Mouse (Mus musculus) neutrophil, adult 65 days (primary cell): ENCODE measurements around the gene Ttc7. TPM values are rescaled to one million over a fixed set of nuclear protein-coding genes. Genes with fewer than 3 reads are reported as not detected.

ENCODE experiments used
- total RNA-seq: library from RNA; stranded (reverse); gene quantifications from 2 replicates; pipeline ENCODE4 v1.2.4, GENCODE M21; 2023

Gene Ttc7
- total RNA-seq: 157 and 219 TPM in 2 replicates

GRCm38 (mm10) chr17:87282706-87283053 is at the start of gene Ttc7:
Gene Ttc7 (plus strand): TSS chr17:87282886.

DNA sequence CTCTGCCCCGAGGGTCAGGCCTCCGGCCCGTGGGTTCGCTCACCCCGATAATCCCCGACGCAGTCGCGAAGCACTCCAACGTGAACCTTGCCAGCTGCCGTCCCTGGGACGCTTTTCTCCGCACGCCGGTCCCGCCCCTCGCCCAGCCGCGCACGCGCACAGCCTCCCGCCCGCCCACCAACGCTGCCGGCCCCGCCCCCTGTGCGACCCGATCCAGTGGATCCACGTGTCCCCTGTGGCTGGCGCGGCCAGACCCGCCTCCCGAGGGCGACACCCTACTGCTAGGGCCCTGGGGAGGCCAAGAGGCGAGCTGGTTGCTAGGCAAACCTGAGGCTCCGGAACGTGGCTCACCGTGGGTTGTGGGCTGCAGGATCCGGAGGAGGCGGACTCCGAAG is 16.9 kb upstream of the Ttc7 start, which contains the start of gene Mcfd2:
Gene Mcfd2, minus strand, starts transcription at position 144 of the 395 bp plus-strand sequence.

GRCm38 (mm10) chr17:87427511-87427910 is 144.8 kb downstream of the Ttc7 start, which contains the start of gene Stpg4:
Gene Stpg4 (minus strand): TSS chr17:87427741.

Other genes with a start within 250 kb of the Ttc7 start
- 5.5 and 9.4 TPM in 2 replicates for gene Socs5, start 175.2 kb upstream of the Ttc7 start, total RNA-seq
- gene Mcfd2, start 17.0 kb upstream of the Ttc7 start, total RNA-seq: 22.7 and 31.1 TPM in 2 replicates
- gene Stpg4, start 144.9 kb downstream of the Ttc7 start, total RNA-seq: not detected in 2 replicates
- gene Calm2, start 164.0 kb downstream of the Ttc7 start, total RNA-seq: 426 and 432 TPM in 2 replicates